Mouse (Mus musculus): Measurements from ENCODE around the gene Thsd4. TPM values are rescaled to one million over a fixed set of nuclear protein-coding genes. Genes with fewer than 3 reads are reported as not detected.
A peak's percentile ranks its signal among the peaks of the same experiment; 100 is the strongest.

The Thsd4 gene
- polyA plus RNA-seq, 1 experiment from 2014 or later: 38.7 TPM

- 0 out of 2 replicates have a peak, but pooled peaks cover 2% of the 10 kb centered on the region for H3K36me3 ChIP-seq (ENCODE audit: control insufficient read depth, insufficient read depth, low read length)
- no peak overlapping the region for H3K4me3 ChIP-seq (ENCODE audit: low read length)
- H3K27me3 ChIP-seq (ENCODE audit: control insufficient read depth, insufficient read depth, low read length): no peaks in the 10 kb centered on the region
- no peak for ATAC-seq (ENCODE audit: low FRiP score, low TSS enrichment)
- H3K4me1 ChIP-seq (ENCODE audit: control insufficient read depth, insufficient read depth, low read length): peaks cover 13% of the 10 kb centered on the region; the same call in 1 of the 2 replicates
- no peak overlapping the region for H3K9ac ChIP-seq (ENCODE audit: low read depth, low read length)
- no peak overlapping the region for H3K4me2 ChIP-seq (replicated peaks; ENCODE audit: low read depth, low read length)
- WGBS: 30% methylated on average over 6 of the region's 6 CpGs
- no peak overlapping the region for H3K27ac ChIP-seq (ENCODE audit: low read depth, low read length)
- H3K9me3 ChIP-seq (ENCODE audit: control insufficient read depth, low read length): no peaks in the 10 kb centered on the region
These were observed 137.1 kb downstream of the Thsd4 start for GRCm38 (mm10) chr9:60384751-60385150.

- no peak overlapping the region for H3K27ac ChIP-seq (ENCODE audit: low read depth, low read length)
- no peak overlapping the region for H3K4me2 ChIP-seq (replicated peaks; ENCODE audit: low read depth, low read length)
- no peak overlapping the region for H3K4me3 ChIP-seq (ENCODE audit: low read length)
- 88% methylated on average over 4 of the region's 4 CpGs for WGBS
- no peak for ATAC-seq (ENCODE audit: low FRiP score, low TSS enrichment)
- H3K36me3 ChIP-seq (ENCODE audit: control insufficient read depth, insufficient read depth, low read length): 0 out of 2 replicates have a peak, but pooled peaks cover 2% of the 10 kb centered on the region
- peaks cover 13% of the 10 kb centered on the region; the same call in 1 of the 2 replicates for H3K4me1 ChIP-seq (ENCODE audit: control insufficient read depth, insufficient read depth, low read length)
- no peak overlapping the region for H3K9ac ChIP-seq (ENCODE audit: low read depth, low read length)
- no peaks in the 10 kb centered on the region for H3K9me3 ChIP-seq (ENCODE audit: control insufficient read depth, low read length)
- no peaks in the 10 kb centered on the region for H3K27me3 ChIP-seq (ENCODE audit: control insufficient read depth, insufficient read depth, low read length)
These were observed 138.9 kb downstream of the Thsd4 start for GRCm38 (mm10) chr9:60382941-60383340.

DNA sequence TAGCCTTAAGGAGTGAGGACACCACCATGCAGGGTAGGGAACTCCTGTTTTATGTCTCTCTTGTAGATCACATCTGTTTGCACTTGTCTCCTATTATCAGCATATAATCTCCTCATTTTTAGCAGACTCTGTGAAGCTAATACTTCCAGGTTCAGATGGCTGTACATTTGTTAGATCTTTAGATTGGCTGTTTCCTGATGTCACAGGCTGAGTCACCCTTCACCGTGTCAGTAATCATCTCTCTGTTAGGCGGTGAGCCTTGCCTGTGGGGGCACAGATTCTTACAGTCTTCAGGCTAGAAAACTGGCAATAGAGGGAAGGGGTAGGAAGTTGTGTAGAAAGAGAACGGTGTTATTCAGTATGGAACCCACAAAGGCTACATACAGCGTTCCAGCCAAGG lies 139.3 kb downstream of the Thsd4 start:
- H3K9ac ChIP-seq (ENCODE audit: low read depth, low read length): no peak overlapping the region
- no peak for ATAC-seq (ENCODE audit: low FRiP score, low TSS enrichment)
- H3K4me3 ChIP-seq (ENCODE audit: low read length): no peak overlapping the region
- H3K4me1 ChIP-seq (ENCODE audit: control insufficient read depth, insufficient read depth, low read length): peaks cover 13% of the 10 kb centered on the region; the same call in 1 of the 2 replicates
- no peak overlapping the region for H3K4me2 ChIP-seq (replicated peaks; ENCODE audit: low read depth, low read length)
- WGBS: 82% methylated on average over 4 of the region's 4 CpGs
- no peaks in the 10 kb centered on the region for H3K9me3 ChIP-seq (ENCODE audit: control insufficient read depth, low read length)
- H3K36me3 ChIP-seq (ENCODE audit: control insufficient read depth, insufficient read depth, low read length): 0 out of 2 replicates have a peak, but pooled peaks cover 2% of the 10 kb centered on the region
- H3K27ac ChIP-seq (ENCODE audit: low read depth, low read length): no peak overlapping the region
- no peaks in the 10 kb centered on the region for H3K27me3 ChIP-seq (ENCODE audit: control insufficient read depth, insufficient read depth, low read length)

- H3K36me3 ChIP-seq (ENCODE audit: control insufficient read depth, insufficient read depth, low read length): 0 out of 2 replicates have a peak, but pooled peaks cover 2% of the 10 kb centered on the region
These were observed 140.8 kb downstream of the Thsd4 start for GRCm38 (mm10) chr9:60381010-60381409.

DNA sequence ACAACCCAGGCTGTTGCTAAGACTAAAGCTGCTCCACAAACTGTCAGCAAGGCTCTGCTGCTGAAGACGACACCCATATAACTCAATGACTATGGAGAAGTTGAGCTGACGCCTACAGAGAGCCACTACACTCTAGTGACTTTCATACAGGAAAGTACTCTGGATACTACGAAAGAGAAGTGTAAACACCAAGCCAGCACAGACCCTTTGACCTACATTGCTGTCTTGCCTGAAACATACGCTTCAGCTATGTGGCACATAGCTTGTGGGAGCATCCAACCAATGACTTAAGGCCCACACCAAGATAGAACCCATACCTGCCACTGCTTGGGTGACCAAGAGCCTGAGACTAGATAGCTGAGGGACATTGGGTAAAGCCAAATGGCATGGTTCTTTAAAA lies 141.3 kb downstream of the Thsd4 start:
- Histone ChIP-seq H3K27me3 (ENCODE audit: control insufficient read depth, insufficient read depth, low read length) (no peaks in the 10 kb centered on the region), H3K27ac (ENCODE audit: low read depth, low read length) (no peak overlapping the region), H3K9me3 (ENCODE audit: control insufficient read depth, low read length) (no peaks in the 10 kb centered on the region), H3K4me3 (ENCODE audit: low read length) (no peak overlapping the region), H3K36me3 (ENCODE audit: control insufficient read depth, insufficient read depth, low read length) (0 out of 2 replicates have a peak, but pooled peaks cover 2% of the 10 kb centered on the region), H3K9ac (ENCODE audit: low read depth, low read length) (no peak overlapping the region), H3K4me2 (replicated peaks; ENCODE audit: low read depth, low read length) (no peak overlapping the region), H3K4me1 (ENCODE audit: control insufficient read depth, insufficient read depth, low read length) (peaks cover 8% of the 10 kb centered on the region; the same call in 1 of the 2 replicates)
- ATAC-seq (ENCODE audit: low FRiP score, low TSS enrichment): no peak
- WGBS: 73% methylated on average over 4 of the region's 4 CpGs

More at GRCm38 (mm10) chr9:60381010-60381409, 140.8 kb downstream of the Thsd4 start:
- WGBS: 59% methylated on average over 2 of the region's 2 CpGs
- Histone ChIP-seq H3K9ac (ENCODE audit: low read depth, low read length) (no peak overlapping the region), H3K4me3 (ENCODE audit: low read length) (no peak overlapping the region), H3K27ac (ENCODE audit: low read depth, low read length) (no peak overlapping the region), H3K4me1 (ENCODE audit: control insufficient read depth, insufficient read depth, low read length) (peaks cover 13% of the 10 kb centered on the region; the same call in 1 of the 2 replicates), H3K4me2 (replicated peaks; ENCODE audit: low read depth, low read length) (no peak overlapping the region), H3K27me3 (ENCODE audit: control insufficient read depth, insufficient read depth, low read length) (no peaks in the 10 kb centered on the region), H3K9me3 (ENCODE audit: control insufficient read depth, low read length) (no peaks in the 10 kb centered on the region)
- ATAC-seq (ENCODE audit: low FRiP score, low TSS enrichment): no peak

DNA sequence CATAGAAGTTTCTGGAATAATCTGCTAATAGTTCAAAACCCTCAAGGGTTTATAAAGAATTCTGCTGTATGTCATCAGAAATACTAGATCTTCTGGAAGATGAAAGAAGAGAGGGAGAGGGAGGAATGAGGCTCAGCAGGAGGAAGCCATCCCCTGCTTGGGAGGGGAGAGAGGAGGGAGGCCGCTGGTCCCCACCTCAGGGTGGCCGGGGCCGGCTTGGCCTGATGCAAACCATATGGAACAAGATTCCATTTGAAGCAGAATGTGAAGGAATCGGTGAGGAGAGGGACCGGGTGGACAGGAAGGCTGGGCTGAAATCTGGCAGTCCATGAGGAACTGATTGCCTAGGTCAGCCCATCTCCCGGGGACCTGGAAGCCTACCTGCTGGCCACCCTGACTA lies 143.6 kb downstream of the Thsd4 start:
- 0 out of 2 replicates have a peak, but pooled peaks cover 2% of the 10 kb centered on the region for H3K36me3 ChIP-seq (ENCODE audit: control insufficient read depth, insufficient read depth, low read length)
- no peaks in the 10 kb centered on the region for H3K9me3 ChIP-seq (ENCODE audit: control insufficient read depth, low read length)
- H3K27ac ChIP-seq (ENCODE audit: low read depth, low read length): no peak overlapping the region; the same call in 1 of the 2 replicates
- no peak overlapping the region for H3K4me2 ChIP-seq (replicated peaks; ENCODE audit: low read depth, low read length)
- 46% methylated on average over 6 of the region's 6 CpGs for WGBS
- no peak overlapping the region for H3K9ac ChIP-seq (ENCODE audit: low read depth, low read length)
- ATAC-seq (ENCODE audit: low FRiP score, low TSS enrichment): 0 out of 2 replicates have a peak, but pooled peaks have one; percentile 60
- no peaks in the 10 kb centered on the region for H3K27me3 ChIP-seq (ENCODE audit: control insufficient read depth, insufficient read depth, low read length)
- 0 out of 2 replicates have a peak, but pooled peaks cover 5% of the 10 kb centered on the region for H3K4me1 ChIP-seq (ENCODE audit: control insufficient read depth, insufficient read depth, low read length)
- H3K4me3 ChIP-seq (ENCODE audit: low read length): no peak overlapping the region

DNA sequence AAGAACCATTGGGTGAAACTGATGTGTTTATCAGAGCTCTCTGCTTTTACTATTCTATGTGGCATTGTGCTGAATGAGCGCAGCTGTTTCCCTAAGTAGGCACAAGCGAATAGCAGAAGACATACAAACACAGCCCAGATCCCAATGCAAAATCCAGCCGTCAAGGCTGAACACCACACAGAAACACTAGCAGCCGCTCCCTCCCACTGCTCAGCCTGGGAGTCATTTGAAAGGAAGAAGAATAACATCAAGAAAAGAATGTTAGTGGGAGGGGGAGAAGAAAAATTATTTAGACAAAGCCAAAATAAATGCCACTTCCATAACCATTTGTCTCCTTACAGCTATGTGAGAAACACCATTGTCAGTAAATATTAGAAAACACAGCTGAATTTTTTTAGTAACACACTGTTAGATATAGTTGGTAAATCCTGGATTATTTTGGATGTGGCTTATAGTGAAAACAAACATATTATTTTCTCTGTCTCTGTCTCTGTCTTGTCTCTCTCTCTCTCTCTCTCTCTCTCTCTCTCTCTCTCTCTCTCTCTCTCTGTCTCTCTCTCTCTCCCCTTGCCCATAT lies 148.6 kb downstream of the Thsd4 start:
- Histone ChIP-seq H3K36me3 (ENCODE audit: control insufficient read depth, insufficient read depth, low read length) (no peaks in the 10 kb centered on the region), H3K4me2 (replicated peaks; ENCODE audit: low read depth, low read length) (no peak overlapping the region), H3K4me1 (ENCODE audit: control insufficient read depth, insufficient read depth, low read length) (peaks cover under 1% of the 10 kb centered on the region), H3K9ac (ENCODE audit: low read depth, low read length) (no peak overlapping the region), H3K4me3 (ENCODE audit: low read length) (no peak overlapping the region), H3K27ac (ENCODE audit: low read depth, low read length) (peak overlapping the region; percentile 34; the same call in 1 of the 2 replicates), H3K27me3 (ENCODE audit: control insufficient read depth, insufficient read depth, low read length) (no peaks in the 10 kb centered on the region), H3K9me3 (ENCODE audit: control insufficient read depth, low read length) (no peaks in the 10 kb centered on the region)
- no peak for ATAC-seq (ENCODE audit: low FRiP score, low TSS enrichment)
- WGBS: 56% methylated on average over 4 of the region's 4 CpGs

GRCm38 (mm10) chr9:60368516-60368915 lies 153.3 kb downstream of the Thsd4 start:
- Histone ChIP-seq H3K27ac (ENCODE audit: low read depth, low read length) (no peak overlapping the region), H3K4me2 (replicated peaks; ENCODE audit: low read depth, low read length) (no peak overlapping the region), H3K9me3 (ENCODE audit: control insufficient read depth, low read length) (no peaks in the 10 kb centered on the region), H3K36me3 (ENCODE audit: control insufficient read depth, insufficient read depth, low read length) (no peaks in the 10 kb centered on the region), H3K27me3 (ENCODE audit: control insufficient read depth, insufficient read depth, low read length) (no peaks in the 10 kb centered on the region), H3K9ac (ENCODE audit: low read depth, low read length) (no peak overlapping the region), H3K4me1 (ENCODE audit: control insufficient read depth, insufficient read depth, low read length) (peaks cover 10% of the 10 kb centered on the region), H3K4me3 (ENCODE audit: low read length) (no peak overlapping the region)
- no peak; the same call in 1 of the 2 replicates for ATAC-seq (ENCODE audit: low FRiP score, low TSS enrichment)
- 66% methylated on average over 9 of the region's 9 CpGs for WGBS

DNA sequence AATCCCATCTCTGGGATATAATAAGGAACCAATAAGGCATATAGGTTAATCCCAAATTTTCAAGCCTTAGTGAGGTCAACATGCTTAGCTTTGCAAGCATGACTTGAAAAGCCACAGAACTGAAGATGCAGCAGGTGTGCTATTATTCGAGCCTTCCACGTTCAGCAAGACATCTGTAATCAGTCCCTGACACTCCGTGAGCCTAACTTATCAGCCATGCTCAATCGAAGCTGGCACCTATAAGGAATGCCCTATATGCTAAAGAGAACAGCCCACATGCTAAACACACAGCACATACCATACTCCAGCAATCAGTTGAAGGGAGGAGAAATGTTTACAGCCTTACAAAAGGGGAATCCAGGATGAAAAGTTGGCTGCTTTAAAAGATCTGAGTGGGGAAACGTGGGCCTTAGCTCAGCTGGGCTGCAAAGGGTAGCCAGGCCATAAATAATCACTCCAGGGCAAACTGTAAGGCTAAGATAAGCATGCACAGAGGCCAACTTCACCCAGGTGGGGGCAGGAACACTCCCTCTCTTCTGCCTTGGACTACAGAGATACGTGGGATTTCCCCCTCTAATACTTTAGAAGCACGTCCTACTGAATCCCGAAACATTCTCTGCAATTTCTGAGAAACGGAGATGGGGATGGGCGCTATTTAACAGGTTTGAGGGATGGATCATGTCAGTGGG lies 154.1 kb downstream of the Thsd4 start:
- Histone ChIP-seq H3K4me3 (ENCODE audit: low read length) (no peak overlapping the region), H3K9ac (ENCODE audit: low read depth, low read length) (no peak overlapping the region), H3K36me3 (ENCODE audit: control insufficient read depth, insufficient read depth, low read length) (no peaks in the 10 kb centered on the region), H3K9me3 (ENCODE audit: control insufficient read depth, low read length) (no peaks in the 10 kb centered on the region), H3K4me2 (replicated peaks; ENCODE audit: low read depth, low read length) (no peak overlapping the region), H3K4me1 (ENCODE audit: control insufficient read depth, insufficient read depth, low read length) (peaks cover 10% of the 10 kb centered on the region), H3K27ac (ENCODE audit: low read depth, low read length) (no peak overlapping the region), H3K27me3 (ENCODE audit: control insufficient read depth, insufficient read depth, low read length) (no peaks in the 10 kb centered on the region)
- 65% methylated on average over 10 of the region's 10 CpGs for WGBS
- no peak for ATAC-seq (ENCODE audit: low FRiP score, low TSS enrichment)

Measured in kidney, embryonic 14.5 days (tissue).